Mouse (Mus musculus) liver, adult (tissue): ENCODE data around the gene Lpin2.

ENCODE experiments used
- GATA4 ChIP-seq: IDR thresholded peaks from 2 replicates; pipeline ENCODE4 v1.6.1; 2014; ENCODE audit warnings: mild to moderate bottlenecking, low read length; ENCODE audit not compliant: insufficient replicate concordance

The Lpin2 gene

GRCm38 (mm10) chr17:71206136-71206893 is 24.0 kb downstream of the Lpin2 start:
- no peak for TF ChIP-seq GATA4

- no peak for TF ChIP-seq GATA4
Measured at GRCm38 (mm10) chr17:71207268-71207667, 24.9 kb downstream of the Lpin2 start.

GRCm38 (mm10) chr17:71208376-71208775 is 26.0 kb downstream of the Lpin2 start:
- TF ChIP-seq GATA4 = no peak

DNA sequence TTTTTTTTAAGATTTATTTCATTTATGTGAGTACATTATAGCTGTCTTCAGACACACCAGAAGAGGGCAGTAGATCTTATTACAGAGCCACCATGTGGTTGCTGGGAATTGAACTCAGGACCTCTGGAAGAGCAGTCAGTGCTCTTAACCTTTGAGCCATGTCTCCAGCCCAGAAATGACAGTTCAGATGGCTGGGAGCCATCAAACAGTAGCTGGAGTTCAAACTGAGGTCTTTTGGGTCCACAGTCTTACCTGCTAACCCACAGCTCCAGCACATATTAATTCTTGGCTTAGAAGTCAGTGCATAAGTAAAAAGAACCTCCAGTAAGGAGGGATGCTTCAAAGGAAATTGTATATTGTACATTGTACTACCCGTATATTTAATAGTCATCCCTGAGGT is 26.6 kb downstream of the Lpin2 start:
- no peak for TF ChIP-seq GATA4

DNA sequence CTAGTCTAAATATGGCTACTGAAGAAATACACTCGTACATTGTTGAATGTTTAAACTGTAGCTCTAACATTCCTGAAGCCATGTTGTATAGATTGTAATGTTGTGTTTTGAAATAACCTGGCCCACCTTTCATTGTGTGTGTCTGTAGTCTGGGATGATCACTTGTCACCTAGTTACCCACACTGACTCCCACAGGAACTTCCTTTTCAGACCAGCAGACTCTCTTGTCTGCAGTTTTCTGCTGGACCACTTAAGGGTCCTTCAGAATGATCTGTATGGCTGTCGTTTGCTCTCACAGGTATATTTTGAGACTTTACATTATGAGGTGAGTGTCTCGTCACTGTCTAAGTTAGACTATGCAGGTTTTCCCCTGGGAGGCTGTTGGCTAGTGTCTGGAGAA is 27.6 kb downstream of the Lpin2 start:
- no peak for TF ChIP-seq GATA4

GRCm38 (mm10) chr17:71211962-71212646 is 29.7 kb downstream of the Lpin2 start:
- no peak for TF ChIP-seq GATA4

- no peak for TF ChIP-seq GATA4
Measured at GRCm38 (mm10) chr17:71213666-71214065, 31.3 kb downstream of the Lpin2 start.

DNA sequence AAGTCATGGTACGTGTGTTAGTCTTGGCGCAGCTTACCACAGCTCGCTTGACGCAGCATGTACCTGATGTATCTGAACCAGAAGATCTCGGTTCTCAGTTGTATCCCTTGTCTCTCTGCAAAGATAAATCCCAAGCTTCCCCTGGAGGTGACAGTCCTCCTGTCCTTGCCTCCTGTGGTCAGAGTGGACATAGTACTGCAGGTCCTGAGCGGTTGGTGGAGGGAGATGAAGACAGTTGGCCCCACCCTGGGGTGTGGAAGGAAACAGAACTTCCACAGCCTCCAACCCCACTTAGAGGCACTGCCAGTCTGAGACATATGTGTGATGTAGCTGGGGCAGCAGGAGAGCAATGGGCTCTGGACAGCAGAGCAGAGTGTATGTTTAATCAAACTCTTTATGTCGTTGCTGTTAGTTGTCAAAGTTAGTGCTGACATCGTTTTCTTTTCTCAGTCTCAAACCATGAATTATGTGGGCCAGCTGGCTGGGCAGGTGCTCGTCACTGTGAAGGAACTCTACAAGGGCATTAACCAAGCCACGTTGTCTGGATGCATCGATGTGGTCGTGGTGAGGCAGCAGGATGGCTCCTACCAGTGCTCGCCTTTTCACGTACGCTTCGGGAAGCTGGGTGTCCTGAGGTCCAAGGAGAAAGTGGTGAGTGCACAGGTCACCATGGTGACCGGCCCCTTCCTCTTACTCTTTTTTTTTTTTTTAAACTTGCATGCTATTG is 32.3 kb downstream of the Lpin2 start:
- TF ChIP-seq GATA4 = no peak

DNA sequence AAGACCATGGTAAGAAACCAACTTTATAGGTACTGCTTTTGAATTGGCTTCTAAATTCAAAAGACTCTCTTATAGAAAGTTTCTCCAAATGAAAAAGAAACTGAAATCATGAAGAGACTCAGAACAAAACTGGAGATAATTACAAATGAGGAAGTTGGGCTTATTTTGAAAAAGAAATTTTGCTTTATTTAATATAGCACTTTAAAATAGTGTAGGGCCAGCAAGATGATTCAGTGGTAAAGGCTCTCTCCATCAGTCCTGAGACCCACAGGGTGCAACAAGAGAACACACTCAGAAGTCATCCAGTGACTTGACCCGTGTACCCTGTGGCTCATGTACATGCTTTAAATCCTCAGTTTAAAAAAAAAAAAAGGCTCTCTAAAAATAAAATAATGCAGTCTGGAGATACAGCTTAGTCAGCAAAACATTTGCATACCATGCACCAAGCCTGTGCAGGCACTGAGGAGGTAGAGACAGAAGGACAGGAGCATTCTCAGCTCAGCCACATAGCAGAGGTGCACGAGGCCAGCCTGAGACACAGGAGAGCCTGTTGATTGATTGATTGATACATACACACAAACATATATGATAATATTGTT is 33.0 kb downstream of the Lpin2 start:
- TF ChIP-seq GATA4 = no peak

DNA sequence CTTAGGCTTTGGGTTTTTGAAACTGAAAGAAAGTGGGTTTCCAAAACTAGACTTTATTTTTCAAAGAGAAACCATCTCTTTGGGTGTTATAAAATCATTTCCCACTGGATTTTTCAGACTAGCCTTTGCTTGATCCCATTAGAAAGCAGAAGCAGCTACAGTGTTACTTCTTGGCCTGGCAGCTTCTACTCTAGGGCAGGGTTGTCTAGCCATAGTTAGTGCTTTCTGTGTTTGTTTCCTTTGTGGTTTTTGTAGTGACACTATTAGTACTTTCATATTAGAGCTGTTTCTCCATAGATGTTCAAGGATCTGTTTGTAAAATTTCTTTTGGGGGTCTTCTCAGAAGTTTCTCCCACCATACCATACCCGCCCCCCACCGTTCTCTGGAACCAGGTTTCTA is 33.9 kb downstream of the Lpin2 start:
- TF ChIP-seq GATA4 = no peak

GRCm38 (mm10) chr17:71217111-71217685 is 34.8 kb downstream of the Lpin2 start:
- TF ChIP-seq GATA4 = no peak

GRCm38 (mm10) chr17:71221383-71221782 is 39.0 kb downstream of the Lpin2 start:
- no peak for TF ChIP-seq GATA4

DNA sequence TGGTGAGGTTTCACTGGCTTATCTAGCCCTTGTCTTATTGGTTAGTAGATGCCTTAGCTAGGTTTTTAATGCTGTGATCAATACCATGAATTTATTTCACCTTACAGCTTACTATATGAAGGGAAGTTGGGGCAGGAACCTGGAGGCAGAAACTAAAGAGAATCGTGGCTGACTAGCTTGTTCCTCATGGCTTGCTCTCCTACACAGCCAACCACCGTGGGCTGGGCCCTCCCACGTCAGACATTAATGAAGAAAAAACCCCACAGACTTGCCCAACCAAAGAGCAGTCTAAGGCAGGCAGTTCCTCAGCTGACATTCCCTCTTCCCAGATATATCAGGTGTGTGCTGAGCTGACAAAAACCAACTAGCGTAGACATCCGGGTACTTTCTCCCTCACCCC is 41.3 kb downstream of the Lpin2 start:
- no peak for TF ChIP-seq GATA4

DNA sequence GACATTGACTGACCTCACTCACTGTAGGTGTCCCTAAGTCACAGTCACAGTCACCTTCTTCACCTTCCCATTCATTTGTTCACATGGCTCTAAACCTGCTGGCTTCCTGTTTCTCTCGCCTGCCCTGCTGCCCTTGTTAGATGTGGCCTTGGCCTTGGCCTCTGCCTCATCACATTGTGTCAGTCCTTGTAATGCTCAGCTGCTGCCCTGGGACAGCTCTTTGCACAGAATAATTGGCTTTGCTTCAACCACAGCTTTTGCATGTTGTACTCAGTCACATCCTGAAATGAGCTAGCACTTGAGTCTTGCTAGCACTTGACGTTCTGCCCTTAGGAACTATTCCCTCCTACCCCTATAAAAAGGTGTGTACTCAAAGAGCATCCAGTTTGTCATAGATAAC is 42.2 kb downstream of the Lpin2 start:
- no peak for TF ChIP-seq GATA4

- TF ChIP-seq GATA4 = no peak
Measured at GRCm38 (mm10) chr17:71225091-71225490, 42.7 kb downstream of the Lpin2 start.
